In the genomic region with DNA sequence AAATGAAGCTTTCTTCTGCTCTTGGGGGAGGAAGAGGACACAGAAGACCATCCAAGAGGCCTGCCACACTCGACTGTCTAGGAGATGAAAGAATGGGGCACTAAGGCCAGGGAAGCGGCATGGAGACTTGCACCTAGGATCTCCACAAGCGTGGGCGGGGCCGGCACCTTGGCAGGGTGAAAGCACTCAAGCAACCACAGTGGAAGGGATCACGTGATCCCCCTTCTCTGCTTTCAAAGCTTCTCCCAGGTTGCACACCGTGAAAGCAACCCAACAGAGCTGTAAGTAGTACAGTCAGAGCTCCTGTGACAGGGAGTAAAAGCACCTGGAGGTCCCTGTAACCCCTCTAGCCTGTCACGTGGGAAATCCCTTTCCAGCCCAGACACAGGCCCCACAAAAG, we compare ENCODE assay signal across 12 mouse cellular contexts.
DNase-seq lines count a peak whose midpoint lies in the region; ATAC-seq and TF ChIP-seq lines count a peak whose summit lies in the region.
"Had no signal": no experiment of that assay in that cellular context is flagged by ENCODE, and none has a peak within 500 bp of the region (broad histone marks: within the 10 kb centered on the region; RNA-seq: fewer than 3 reads in every experiment).

No protein-coding gene starts in this region.

- no peak overlapping the region for H3K4me2 ChIP-seq in limb, embryonic 12.5 days
- H3K4me2 ChIP-seq: forebrain, embryonic 13.5 days had no signal

- DNase-seq in limb, embryonic 10.5 days (ENCODE audit: low spot score), result no peak
- peak; percentile 71 for DNase-seq in kidney, adult 2 months
- DNase-seq in lung, postnatal 10 days, result peak; percentile 68
- DNase-seq in thymus, postnatal 4 days, result peak; percentile 78
- DNase-seq in cerebellum, adult 2 months, result no peak
- DNase-seq in neural tube, embryonic 10.5 days (ENCODE audit: extremely low spot score, low spot score), result no peak
- DNase-seq in adipocyte (ENCODE audit: low spot score), result no peak
- DNase-seq: adrenal gland, postnatal 25 days; cerebellum, postnatal 25 days had no signal

- no peaks in the 10 kb centered on the region for H3K27me3 ChIP-seq in limb, embryonic 12.5 days
- no peaks in the 10 kb centered on the region for H3K27me3 ChIP-seq in limb, embryonic 10.5 days (ENCODE audit: low read depth, poor library complexity, severe bottlenecking)
- no peaks in the 10 kb centered on the region for H3K27me3 ChIP-seq in kidney, adult 2 months (replicated peaks; ENCODE audit: control insufficient read depth, insufficient read depth, low read length)
- no peaks in the 10 kb centered on the region for H3K27me3 ChIP-seq in cerebellum, adult 2 months (ENCODE audit: control insufficient read depth, insufficient read depth, low read length)

- H3K9ac ChIP-seq in limb, embryonic 12.5 days (replicated peaks), result no peak overlapping the region
- H3K9ac ChIP-seq: forebrain, embryonic 13.5 days had no signal

- no peak for TF ChIP-seq CTCF in kidney, adult 2 months (conservative IDR thresholded peaks at IDR 0.05; ENCODE audit: insufficient read depth, insufficient read length, low read depth, low read length)
- no peak for TF ChIP-seq CTCF in cerebellum, adult 2 months (IDR thresholded peaks at IDR 0.05; ENCODE audit: borderline replicate concordance, insufficient read depth, low read depth, low read length)

- no peak for TF ChIP-seq POLR2A in kidney, adult 2 months (IDR thresholded peaks at IDR 0.05; ENCODE audit: low read depth, low read length)
- no peak for TF ChIP-seq POLR2A in cerebellum, adult 2 months (IDR thresholded peaks at IDR 0.05; ENCODE audit: borderline replicate concordance, insufficient read depth, low read length)

- H3K4me1 ChIP-seq in limb, embryonic 12.5 days (replicated peaks), result peaks cover 42% of the 10 kb centered on the region
- H3K4me1 ChIP-seq in limb, embryonic 10.5 days, result peaks cover 40% of the 10 kb centered on the region
- H3K4me1 ChIP-seq in kidney, adult 2 months (ENCODE audit: control insufficient read depth, insufficient read depth, low read length), result peaks cover 7% of the 10 kb centered on the region; the same call in 1 of the 2 replicates
- no peaks in the 10 kb centered on the region for H3K4me1 ChIP-seq in cerebellum, adult 2 months (ENCODE audit: control insufficient read depth, insufficient read depth, low read length)

- no peaks in the 10 kb centered on the region for H3K36me3 ChIP-seq in limb, embryonic 12.5 days
- no peaks in the 10 kb centered on the region for H3K36me3 ChIP-seq in limb, embryonic 10.5 days
- no peaks in the 10 kb centered on the region for H3K36me3 ChIP-seq in kidney, adult 2 months (ENCODE audit: control insufficient read depth, insufficient read depth, low read length)

- H3K4me3 ChIP-seq in limb, embryonic 12.5 days (replicated peaks), result no peak overlapping the region
- H3K4me3 ChIP-seq in limb, embryonic 10.5 days, result no peak overlapping the region
- no peak overlapping the region for H3K4me3 ChIP-seq in kidney, adult 2 months (ENCODE audit: insufficient read depth, low read depth, low read length)
- H3K4me3 ChIP-seq in cerebellum, adult 2 months (replicated peaks; ENCODE audit: insufficient read depth, low read depth, low read length), result no peak overlapping the region
- H3K4me3 ChIP-seq: forebrain, embryonic 13.5 days had no signal

- H3K27ac ChIP-seq in limb, embryonic 12.5 days, result peak overlapping the region; percentile 50; the same call in 1 of the 2 replicates
- H3K27ac ChIP-seq in limb, embryonic 10.5 days, result no peak overlapping the region
- H3K27ac ChIP-seq in kidney, adult 2 months (ENCODE audit: insufficient read depth, low read depth, low read length), result no peak overlapping the region
- no peak overlapping the region for H3K27ac ChIP-seq in cerebellum, adult 2 months (ENCODE audit: insufficient read depth, low read length)
- H3K27ac ChIP-seq: forebrain, embryonic 13.5 days; macrophage had no signal

- 37% methylated on average over 8 of the region's 8 CpGs for WGBS in limb, embryonic 12.5 days
- WGBS in limb, embryonic 10.5 days, result 49% methylated on average over 8 of the region's 8 CpGs
- 38% methylated on average over 8 of the region's 8 CpGs for WGBS in kidney, adult 2 months
- 92% methylated on average over 8 of the region's 8 CpGs for WGBS in cerebellum, adult 2 months

- ATAC-seq in limb, embryonic 12.5 days (ENCODE audit: insufficient number of reproducible peaks, insufficient read depth, low FRiP score, low TSS enrichment, low read depth), result no peak
- ATAC-seq: forebrain, embryonic 13.5 days had no signal

- no peaks in the 10 kb centered on the region for H3K9me3 ChIP-seq in limb, embryonic 12.5 days
- H3K9me3 ChIP-seq in limb, embryonic 10.5 days (replicated peaks), result no peaks in the 10 kb centered on the region
- H3K9me3 ChIP-seq: forebrain, embryonic 13.5 days had no signal

Comparison
In these comparisons a context has a peak if more than half of its experiments do, and no peak if none do; other contexts are left out.
1. DNase-seq: peak in kidney, adult 2 months (single experiment), lung, postnatal 10 days (single experiment) and thymus, postnatal 4 days (single experiment); none in limb, embryonic 10.5 days (single experiment), cerebellum, adult 2 months (0 of 2), neural tube, embryonic 10.5 days (single experiment) and adipocyte (single experiment).